ENCODE assay signal across 24 mouse cellular contexts in the genomic region with DNA sequence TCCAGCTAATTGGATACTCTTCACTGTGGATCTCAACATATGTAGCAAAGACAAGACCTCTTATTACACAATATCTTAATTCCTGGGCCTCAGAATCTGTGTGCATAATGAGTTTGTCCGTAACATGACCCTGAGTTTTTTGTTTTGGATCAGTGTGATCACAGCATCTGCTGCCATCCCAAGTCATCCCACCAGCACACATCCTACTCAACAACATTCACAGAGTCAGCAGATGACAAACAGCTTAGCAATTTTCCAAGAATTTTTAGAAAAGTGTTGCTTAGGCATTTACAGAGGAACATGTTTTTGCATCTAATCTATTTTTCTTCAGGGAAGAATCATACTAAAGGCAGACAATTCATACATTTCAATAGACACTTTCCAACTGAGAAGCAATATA.
DNase-seq lines count a peak whose midpoint lies in the region; ATAC-seq and TF ChIP-seq lines count a peak whose summit lies in the region.
"Had no signal": no experiment of that assay in that cellular context is flagged by ENCODE, and none has a peak within 500 bp of the region (broad histone marks: within the 10 kb centered on the region; RNA-seq: fewer than 3 reads in every experiment).

No protein-coding gene starts in this region.

- H3K9me3 ChIP-seq in forebrain, postnatal 0 days (ENCODE audit: low read length), result no peaks in the 10 kb centered on the region
- H3K9me3 ChIP-seq in forebrain, embryonic 15.5 days, result no peaks in the 10 kb centered on the region
- H3K9me3 ChIP-seq: embryonic facial prominence, embryonic 15.5 days; heart, embryonic 15.5 days; hindbrain, embryonic 13.5 days had no signal

- no peak overlapping the region for H3K4me3 ChIP-seq in forebrain, postnatal 0 days (ENCODE audit: low read depth, low read length)
- H3K4me3 ChIP-seq in forebrain, embryonic 15.5 days, result no peak overlapping the region
- H3K4me3 ChIP-seq: embryonic facial prominence, embryonic 15.5 days; heart, adult 2 months; heart, embryonic 15.5 days; hindbrain, embryonic 13.5 days had no signal

- H3K36me3 ChIP-seq in forebrain, postnatal 0 days (ENCODE audit: insufficient read depth), result no peaks in the 10 kb centered on the region
- H3K36me3 ChIP-seq in forebrain, embryonic 15.5 days, result no peaks in the 10 kb centered on the region
- H3K36me3 ChIP-seq: embryonic facial prominence, embryonic 15.5 days; G1E; heart, embryonic 15.5 days; hindbrain, embryonic 13.5 days had no signal

- TF ChIP-seq CTCF in forebrain, postnatal 0 days (IDR thresholded peaks at IDR 0.05; ENCODE audit: low read depth), result no peak

- intact Hi-C loops in left cerebral cortex, postnatal 14 days (cut with DNase I), result no loop called here
- intact Hi-C loops in left cerebral cortex, postnatal 36 days (cut with DNase I), result no loop called here

- no peak overlapping the region for H3K27ac ChIP-seq in forebrain, postnatal 0 days (ENCODE audit: low read depth, low read length)
- no peak overlapping the region for H3K27ac ChIP-seq in forebrain, embryonic 15.5 days (replicated peaks)
- H3K27ac ChIP-seq: embryonic facial prominence, embryonic 15.5 days; heart, adult 2 months; heart, embryonic 15.5 days; hindbrain, embryonic 13.5 days had no signal

- DNase-seq in forebrain, postnatal 0 days, result peak; percentile 11
- DNase-seq in layer of hippocampus, adult 8-10 months (ENCODE audit: low spot score in 2 of 2), result peak; percentile 6 to 7
- DNase-seq in layer of hippocampus, postnatal 36 days, result no peak
- DNase-seq in left cerebral cortex, postnatal 14 days (ENCODE audit: low spot score in 2 of 2), result peak; percentile 4 to 25
- no peak for DNase-seq in left cerebral cortex, postnatal 36 days (ENCODE audit: low spot score in 2 of 2)
- peak; percentile 68 for DNase-seq in brain, adult 2 months (ENCODE audit: low read depth, low spot score)
- DNase-seq: adrenal gland, adult 8-10 months; adrenal gland, postnatal 36 days; B cell, adult 2 months; cerebellum, adult 11 months; cerebellum, adult 8-10 months; cerebellum, postnatal 14 days; embryo, embryonic 11 days; gastrocnemius, postnatal 14 days; heart, adult 2 months; heart, postnatal 14 days had no signal

- H3K4me1 ChIP-seq in forebrain, postnatal 0 days (ENCODE audit: insufficient read depth), result no peaks in the 10 kb centered on the region
- H3K4me1 ChIP-seq in forebrain, embryonic 15.5 days, result no peaks in the 10 kb centered on the region
- H3K4me1 ChIP-seq: embryonic facial prominence, embryonic 15.5 days; heart, embryonic 15.5 days; hindbrain, embryonic 13.5 days had no signal

- no peak overlapping the region for H3K4me2 ChIP-seq in forebrain, postnatal 0 days (ENCODE audit: low read depth)
- no peak overlapping the region for H3K4me2 ChIP-seq in forebrain, embryonic 15.5 days (replicated peaks)
- H3K4me2 ChIP-seq: embryonic facial prominence, embryonic 15.5 days; heart, embryonic 11.5 days; heart, embryonic 15.5 days; hindbrain, embryonic 13.5 days had no signal

- H3K27me3 ChIP-seq in forebrain, postnatal 0 days (ENCODE audit: insufficient read depth, low read length), result no peaks in the 10 kb centered on the region
- H3K27me3 ChIP-seq in forebrain, embryonic 15.5 days, result no peaks in the 10 kb centered on the region
- H3K27me3 ChIP-seq: embryonic facial prominence, embryonic 15.5 days; heart, embryonic 15.5 days; hindbrain, embryonic 13.5 days had no signal

- peak; percentile 48 for ATAC-seq in forebrain, postnatal 0 days
- no peak for ATAC-seq in forebrain, embryonic 15.5 days (replicated peaks)
- ATAC-seq: CD4-positive, CD25-positive, alpha-beta regulatory T cell, adult 4 months; forebrain, embryonic 16.5 days had no signal

- H3K9ac ChIP-seq in forebrain, postnatal 0 days, result no peak overlapping the region
- no peak overlapping the region for H3K9ac ChIP-seq in forebrain, embryonic 15.5 days (replicated peaks)
- H3K9ac ChIP-seq: embryonic facial prominence, embryonic 15.5 days; heart, embryonic 15.5 days; hindbrain, embryonic 13.5 days had no signal

- WGBS in forebrain, postnatal 0 days, result 69% methylated on average over 1 of the region's 1 CpGs
- WGBS in forebrain, embryonic 15.5 days, result 87% methylated on average over 1 of the region's 1 CpGs

Comparison
In these comparisons a context has a peak if more than half of its experiments do, and no peak if none do; other contexts are left out.
1. DNase-seq: peak in forebrain, postnatal 0 days (single experiment), layer of hippocampus, adult 8-10 months (2 of 2), left cerebral cortex, postnatal 14 days (2 of 2) and brain, adult 2 months (single experiment); none in layer of hippocampus, postnatal 36 days (0 of 2) and left cerebral cortex, postnatal 36 days (0 of 2).